Mouse (Mus musculus): ENCODE data around the gene Traf7. TPM values are rescaled to one million over a fixed set of nuclear protein-coding genes. Genes with fewer than 3 reads are reported as not detected.
A peak's percentile ranks its signal among the peaks of the same experiment; 100 is the strongest.

Traf7 gene
- polyA plus RNA-seq, 1 experiment from 2014 or later, result 72.3 TPM

- Histone ChIP-seq H3K4me3 (ENCODE audit: low read depth, low read length) (no peak overlapping the region), H3K9ac (ENCODE audit: low read depth, low read length) (no peak overlapping the region), H3K4me1 (ENCODE audit: control insufficient read depth, insufficient read depth, low read length) (peaks cover 3% of the 10 kb centered on the region), H3K4me2 (no peak overlapping the region), H3K36me3 (ENCODE audit: control insufficient read depth, insufficient read depth, low read length) (no peaks in the 10 kb centered on the region), H3K27me3 (ENCODE audit: control insufficient read depth, insufficient read depth, low read length) (peaks cover 43% of the 10 kb centered on the region), H3K9me3 (replicated peaks; ENCODE audit: control insufficient read depth, low read length) (no peaks in the 10 kb centered on the region), H3K27ac (ENCODE audit: low read depth, low read length) (no peak overlapping the region)
- 83% methylated on average over 4 of the region's 4 CpGs for WGBS (ENCODE audit: insufficient replicate concordance)
- ATAC-seq (replicated peaks; ENCODE audit: insufficient number of reproducible peaks, low FRiP score, low TSS enrichment), result no peak
Observed at GRCm38 (mm10) chr17:24490399-24490798, 37.3 kb downstream of the Traf7 start.

- Histone ChIP-seq H3K4me2 (peak overlapping the region; percentile 84), H3K27ac (ENCODE audit: low read depth, low read length) (no peak overlapping the region), H3K36me3 (ENCODE audit: control insufficient read depth, insufficient read depth, low read length) (no peaks in the 10 kb centered on the region), H3K4me3 (ENCODE audit: low read depth, low read length) (peak overlapping the region; percentile 76), H3K4me1 (ENCODE audit: control insufficient read depth, insufficient read depth, low read length) (peaks cover 6% of the 10 kb centered on the region), H3K9ac (ENCODE audit: low read depth, low read length) (peak overlapping the region; percentile 73), H3K9me3 (replicated peaks; ENCODE audit: control insufficient read depth, low read length) (no peaks in the 10 kb centered on the region), H3K27me3 (ENCODE audit: control insufficient read depth, insufficient read depth, low read length) (peaks cover 43% of the 10 kb centered on the region)
- WGBS (ENCODE audit: insufficient replicate concordance), result 20% methylated on average over 19 of the region's 19 CpGs
- ATAC-seq (replicated peaks; ENCODE audit: insufficient number of reproducible peaks, low FRiP score, low TSS enrichment), result no peak
Observed at GRCm38 (mm10) chr17:24489265-24490030, 38.3 kb downstream of the Traf7 start.

DNA sequence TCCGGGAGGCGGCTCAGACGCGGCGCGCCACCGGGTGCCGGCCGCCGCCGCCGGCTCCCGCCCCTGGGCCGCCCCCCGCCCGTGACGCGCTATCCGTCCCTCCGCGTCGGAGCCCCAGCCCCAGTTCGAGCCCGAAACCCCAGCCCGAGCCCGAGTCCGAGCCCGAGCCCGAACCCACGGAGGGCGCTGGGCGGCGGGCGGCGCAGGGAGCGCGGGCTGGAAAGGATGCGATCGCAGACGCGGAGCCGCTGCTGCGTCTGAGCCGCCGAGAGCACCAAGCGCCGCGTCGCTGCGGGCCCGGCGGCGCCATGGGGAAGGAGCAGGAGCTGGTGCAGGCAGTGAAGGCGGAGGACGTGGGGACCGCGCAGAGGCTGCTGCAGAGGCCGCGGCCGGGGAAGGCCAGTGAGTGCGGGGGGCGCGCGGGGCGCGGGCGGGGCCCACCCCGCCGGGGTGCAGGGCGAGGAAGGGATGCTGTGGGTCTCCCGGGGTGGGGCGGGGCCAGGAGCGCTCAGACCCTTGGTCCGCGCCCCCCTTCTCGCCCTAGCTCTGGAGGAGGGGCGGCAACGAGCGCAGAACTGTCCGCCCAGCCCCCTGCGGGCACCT is 39.0 kb downstream of the Traf7 start:
- H3K27me3 ChIP-seq (ENCODE audit: control insufficient read depth, insufficient read depth, low read length), result peaks cover 43% of the 10 kb centered on the region
- WGBS (ENCODE audit: insufficient replicate concordance), result under 1% methylated on average over 64 of the region's 81 CpGs

DNA sequence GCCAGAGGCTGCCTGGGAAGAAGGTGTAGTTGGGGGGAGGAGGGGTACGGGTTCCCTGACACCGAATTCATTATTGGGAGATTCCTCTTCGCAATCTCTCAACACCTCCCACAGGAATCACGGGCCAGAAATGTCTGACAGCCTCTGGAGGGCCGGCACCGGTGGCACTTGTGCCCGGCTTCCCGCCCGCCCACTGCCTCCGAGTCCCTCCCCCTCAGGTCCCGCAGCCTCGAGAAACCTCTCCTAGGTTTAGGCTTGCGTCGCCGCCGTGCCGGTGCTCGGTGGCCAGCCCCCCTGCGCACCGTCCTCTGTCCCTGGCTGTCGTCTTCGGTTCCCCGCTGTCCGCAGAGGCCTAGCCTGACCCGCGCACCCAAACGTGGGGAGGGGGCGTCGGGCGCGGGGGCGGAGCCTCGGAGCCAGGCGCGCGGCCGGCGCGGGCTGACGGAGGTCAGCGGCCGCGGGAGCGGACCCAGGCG is 39.5 kb downstream of the Traf7 start, which contains the start of gene Caskin1:
Gene Caskin1 (plus strand): TSS at position 416 of the 476 bp plus-strand sequence.
- peak within 1 kb of the TSS; percentile 73 for H3K9ac ChIP-seq (ENCODE audit: low read depth, low read length)
- ATAC-seq (replicated peaks; ENCODE audit: insufficient number of reproducible peaks, low FRiP score, low TSS enrichment), result no peak
- peak within 1 kb of the TSS; percentile 84 for H3K4me2 ChIP-seq
- H3K4me3 ChIP-seq (ENCODE audit: low read depth, low read length), result peak within 1 kb of the TSS; percentile 76
- H3K27ac ChIP-seq (ENCODE audit: low read depth, low read length), result no peak within 1 kb of the TSS
- no peaks in the 10 kb centered on the region for H3K36me3 ChIP-seq (ENCODE audit: control insufficient read depth, insufficient read depth, low read length)
- H3K4me1 ChIP-seq (ENCODE audit: control insufficient read depth, insufficient read depth, low read length), result peaks cover 6% of the 10 kb centered on the region
- no peaks in the 10 kb centered on the region for H3K9me3 ChIP-seq (replicated peaks; ENCODE audit: control insufficient read depth, low read length)
- under 1% methylated on average over 42 of the region's 45 CpGs for WGBS (ENCODE audit: insufficient replicate concordance)
- peaks cover 43% of the 10 kb centered on the region for H3K27me3 ChIP-seq (ENCODE audit: control insufficient read depth, insufficient read depth, low read length)

More for the DNA sequence above, 39.0 kb downstream of the Traf7 start:
- Histone ChIP-seq H3K9me3 (replicated peaks; ENCODE audit: control insufficient read depth, low read length) (no peaks in the 10 kb centered on the region), H3K4me2 (peak overlapping the region; percentile 84), H3K36me3 (ENCODE audit: control insufficient read depth, insufficient read depth, low read length) (no peaks in the 10 kb centered on the region), H3K4me1 (ENCODE audit: control insufficient read depth, insufficient read depth, low read length) (peaks cover 6% of the 10 kb centered on the region), H3K4me3 (ENCODE audit: low read depth, low read length) (peak overlapping the region; percentile 76), H3K27ac (ENCODE audit: low read depth, low read length) (no peak overlapping the region), H3K9ac (ENCODE audit: low read depth, low read length) (peak overlapping the region; percentile 73)
- ATAC-seq (replicated peaks; ENCODE audit: insufficient number of reproducible peaks, low FRiP score, low TSS enrichment), result peak; percentile 59; the same call in 1 of the 2 replicates

GRCm38 (mm10) chr17:24485090-24485860 is 42.5 kb downstream of the Traf7 start:
- Histone ChIP-seq H3K4me1 (ENCODE audit: control insufficient read depth, insufficient read depth, low read length) (peaks cover 6% of the 10 kb centered on the region), H3K9ac (ENCODE audit: low read depth, low read length) (no peak overlapping the region), H3K9me3 (replicated peaks; ENCODE audit: control insufficient read depth, low read length) (no peaks in the 10 kb centered on the region), H3K4me2 (peak overlapping the region; percentile 14; the same call in 1 of the 2 replicates), H3K27ac (ENCODE audit: low read depth, low read length) (no peak overlapping the region), H3K4me3 (ENCODE audit: low read depth, low read length) (no peak overlapping the region), H3K36me3 (ENCODE audit: control insufficient read depth, insufficient read depth, low read length) (no peaks in the 10 kb centered on the region), H3K27me3 (ENCODE audit: control insufficient read depth, insufficient read depth, low read length) (peaks cover 36% of the 10 kb centered on the region)
- no peak for ATAC-seq (replicated peaks; ENCODE audit: insufficient number of reproducible peaks, low FRiP score, low TSS enrichment)
- 29% methylated on average over 11 of the region's 11 CpGs for WGBS (ENCODE audit: insufficient replicate concordance)

DNA sequence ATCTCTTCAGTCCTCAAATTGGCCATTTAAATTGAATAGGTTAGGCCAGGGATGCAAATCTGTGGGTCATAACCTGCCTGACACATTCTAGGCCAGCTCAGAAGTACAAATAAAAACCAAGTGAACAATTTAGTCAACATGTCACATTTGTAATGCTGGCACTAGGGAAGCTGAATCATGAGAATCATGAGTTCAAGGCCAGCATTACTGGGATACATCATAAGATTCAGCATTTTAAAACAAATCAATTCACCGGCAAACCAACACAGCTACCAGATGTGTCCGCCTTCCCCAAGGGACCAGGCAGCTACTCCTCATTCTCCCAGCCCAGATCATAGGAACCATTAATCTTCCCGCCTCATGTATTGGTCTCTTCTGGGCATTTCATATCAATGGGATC is 44.2 kb downstream of the Traf7 start:
- H3K36me3 ChIP-seq (ENCODE audit: control insufficient read depth, insufficient read depth, low read length), result no peaks in the 10 kb centered on the region
- ATAC-seq (replicated peaks; ENCODE audit: insufficient number of reproducible peaks, low FRiP score, low TSS enrichment), result no peak
- H3K27me3 ChIP-seq (ENCODE audit: control insufficient read depth, insufficient read depth, low read length), result peaks cover 18% of the 10 kb centered on the region
- H3K4me1 ChIP-seq (ENCODE audit: control insufficient read depth, insufficient read depth, low read length), result peaks cover 6% of the 10 kb centered on the region
- H3K27ac ChIP-seq (ENCODE audit: low read depth, low read length), result no peak overlapping the region
- H3K9ac ChIP-seq (ENCODE audit: low read depth, low read length), result no peak overlapping the region
- no peaks in the 10 kb centered on the region for H3K9me3 ChIP-seq (replicated peaks; ENCODE audit: control insufficient read depth, low read length)
- no peak overlapping the region for H3K4me2 ChIP-seq
- H3K4me3 ChIP-seq (ENCODE audit: low read depth, low read length), result no peak overlapping the region
- 85% methylated on average over 3 of the region's 3 CpGs for WGBS (ENCODE audit: insufficient replicate concordance)

DNA sequence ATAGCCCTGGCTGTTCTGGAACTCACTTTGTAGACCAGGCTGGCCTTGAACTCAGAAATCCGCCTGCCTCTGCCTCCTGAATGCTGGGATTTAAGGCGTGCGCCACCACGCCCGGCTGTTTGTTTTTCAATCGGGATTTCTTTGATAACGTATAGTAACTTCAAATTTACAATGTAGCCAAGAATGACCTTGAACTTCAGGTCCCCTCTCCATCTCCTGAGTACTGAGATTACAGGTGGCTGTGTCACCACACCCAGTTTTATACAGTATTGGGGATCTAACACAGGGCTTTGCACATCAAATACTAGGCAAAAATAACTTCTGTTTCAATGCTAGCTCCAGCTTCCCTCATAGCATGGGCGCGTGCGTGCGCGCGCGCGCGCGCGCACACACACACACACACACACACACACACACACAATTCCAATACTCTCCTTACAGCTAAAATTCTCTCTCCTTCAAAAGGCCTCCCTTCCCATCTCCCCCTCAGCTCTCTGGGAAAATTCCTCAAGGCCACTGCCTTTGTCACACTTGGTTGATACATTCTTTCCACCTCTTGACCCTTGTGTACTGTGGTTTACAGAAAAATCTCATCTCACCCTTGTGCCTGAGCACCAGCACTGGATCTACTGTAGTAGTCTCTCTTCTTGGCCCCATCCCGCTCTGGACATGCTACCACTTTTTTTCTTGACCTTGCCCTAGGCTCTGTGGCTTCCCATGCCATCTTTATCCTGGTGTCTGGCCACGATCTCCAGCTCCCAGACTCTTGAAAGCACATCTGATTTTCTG is 46.5 kb downstream of the Traf7 start:
- H3K4me3 ChIP-seq (ENCODE audit: low read depth, low read length), result no peak overlapping the region
- H3K9ac ChIP-seq (ENCODE audit: low read depth, low read length), result no peak overlapping the region
- ATAC-seq (replicated peaks; ENCODE audit: insufficient number of reproducible peaks, low FRiP score, low TSS enrichment), result no peak
- H3K36me3 ChIP-seq (ENCODE audit: control insufficient read depth, insufficient read depth, low read length), result peaks cover 6% of the 10 kb centered on the region
- H3K27ac ChIP-seq (ENCODE audit: low read depth, low read length), result no peak overlapping the region
- 89% methylated on average over 20 of the region's 20 CpGs for WGBS (ENCODE audit: insufficient replicate concordance)
- H3K9me3 ChIP-seq (replicated peaks; ENCODE audit: control insufficient read depth, low read length), result no peaks in the 10 kb centered on the region
- peaks cover 13% of the 10 kb centered on the region for H3K4me1 ChIP-seq (ENCODE audit: control insufficient read depth, insufficient read depth, low read length)
- no peak overlapping the region for H3K4me2 ChIP-seq
- no peaks in the 10 kb centered on the region for H3K27me3 ChIP-seq (ENCODE audit: control insufficient read depth, insufficient read depth, low read length)

All from heart, embryonic 11.5 days (tissue).